Mouse (Mus musculus) layer of hippocampus, postnatal 10 days (tissue): ENCODE results near the gene Olfr395. TPM values are rescaled to one million over a fixed set of nuclear protein-coding genes. Genes with fewer than 3 reads are reported as not detected.
"Not testable (repeated sequence)": the region's sequence is repeated elsewhere in the genome, so short reads cannot be mapped to it uniquely, and the experiment has no call there.

Experiments used
- DNase-seq, 2 experiments: peaks; one replicate each; pipeline ENCODE4 v3.0.0; 2021; ENCODE audit warnings: low spot score in 2 of 2
- long read RNA-seq: library from polyadenylated mRNA; stranded (forward); transcript quantifications from one replicate; pipeline ENCODE4 v2.0.0, GENCODE M21; 2023
- total RNA-seq, 2 experiments: library from RNA; stranded (reverse); gene quantifications; 2 replicates each; pipeline ENCODE4 v1.2.3; 2021

Olfr395 gene
- not detected for total RNA-seq
- long read RNA-seq, result 0 reads

GRCm38 (mm10) chr11:73909199-73909598, at the start of gene Olfr395:
Gene Olfr395, minus strand, starts transcription at chr11:73909299.
- DNase-seq, result not testable (repeated sequence)

- no peak for DNase-seq
These were observed 27.3 kb upstream of the Olfr395 start, which contains the start of gene Olfr23 for GRCm38 (mm10) chr11:73936377-73936776. Gene Olfr23, plus strand, starts transcription at chr11:73936677.

- no peak for DNase-seq
These were observed 18.4 kb downstream of the Olfr395 start, which contains the start of gene Olfr394 for GRCm38 (mm10) chr11:73890671-73891070. Gene Olfr394, minus strand, starts transcription at chr11:73890771.

Other genes with a start within 250 kb of the Olfr395 start
- gene Zfp735, start 220.5 kb downstream of the Olfr395 start, total RNA-seq, result not detected
- not detected for gene Olfr389, start 128.6 kb downstream of the Olfr395 start, total RNA-seq
- gene Olfr390, start 126.3 kb downstream of the Olfr395 start, total RNA-seq, result not detected
- not detected for gene Olfr391-ps, start 106.2 kb downstream of the Olfr395 start, total RNA-seq
- not detected for gene Olfr392, start 92.2 kb downstream of the Olfr395 start, total RNA-seq
- not detected for gene Olfr393, start 57.8 kb downstream of the Olfr395 start, total RNA-seq
- gene Olfr394, start 18.5 kb downstream of the Olfr395 start, total RNA-seq, result not detected
- not detected for gene Olfr23, start 27.4 kb upstream of the Olfr395 start, total RNA-seq
- not detected for gene Olfr397, start 51.5 kb upstream of the Olfr395 start, total RNA-seq
- gene Olfr398, start 81.1 kb upstream of the Olfr395 start, total RNA-seq, result not detected
- not detected for gene Olfr139, start 147.3 kb upstream of the Olfr395 start, total RNA-seq
- gene Olfr399, start 147.3 kb upstream of the Olfr395 start, total RNA-seq, result not detected
- gene Zfp616, start 160.7 kb upstream of the Olfr395 start, total RNA-seq, result not detected
- not detected for gene Olfr401, start 204.4 kb upstream of the Olfr395 start, total RNA-seq
- not detected for gene Olfr402, start 244.2 kb upstream of the Olfr395 start, total RNA-seq